Mouse (Mus musculus): Measurements from ENCODE around the gene Cyth1. TPM values are rescaled to one million over a fixed set of nuclear protein-coding genes. Genes with fewer than 3 reads are reported as not detected.

Gene Cyth1
- 1.8 and 6.1 TPM in 2 replicates for polyA plus RNA-seq (2011; ENCODE audit: insufficient read depth, insufficient read length, low read depth, missing spikeins)

GRCm38 (mm10) chr11:118248150-118249011 is at the start of gene Cyth1:
Gene Cyth1 (minus strand): TSS chr11:118248592.
- H3K9ac ChIP-seq (ENCODE audit: low read depth, poor library complexity, severe bottlenecking): peak within 1 kb of the TSS; percentile 73
- H3K27me3 ChIP-seq (ENCODE audit: control insufficient read depth, insufficient read depth, low read length, poor library complexity, severe bottlenecking): no peaks in the 10 kb centered on the region
- H3K9me3 ChIP-seq (replicated peaks; ENCODE audit: control insufficient read depth, insufficient read depth, low read length, poor library complexity, severe bottlenecking): no peaks in the 10 kb centered on the region
- peak within 1 kb of the TSS; percentile 77 for H3K4me3 ChIP-seq (ENCODE audit: low read depth, low read length)
- H3K27ac ChIP-seq (ENCODE audit: insufficient read depth, low read length): no peak within 1 kb of the TSS
- H3K4me1 ChIP-seq (ENCODE audit: control insufficient read depth, insufficient read depth, low read length): no peaks in the 10 kb centered on the region
- no peaks in the 10 kb centered on the region for H3K36me3 ChIP-seq (ENCODE audit: control insufficient read depth, insufficient read depth, low read length, poor library complexity, severe bottlenecking)
- TF ChIP-seq POLR2A (IDR thresholded peaks at IDR 0.05; ENCODE audit: insufficient read depth, low read length) (peak; percentile 40), EP300 (IDR thresholded peaks at IDR 0.05; ENCODE audit: insufficient read depth, low read depth, low read length) (peak; percentile 19; the same call in 1 of the 2 replicates), CTCF (IDR thresholded peaks at IDR 0.05; ENCODE audit: low read depth, low read length) (no peak)

- TF ChIP-seq CTCF (IDR thresholded peaks at IDR 0.05; ENCODE audit: low read depth, low read length) (peak; percentile 48), EP300 (IDR thresholded peaks at IDR 0.05; ENCODE audit: insufficient read depth, low read depth, low read length) (no peak), POLR2A (IDR thresholded peaks at IDR 0.05; ENCODE audit: insufficient read depth, low read length) (no peak)
- no peak overlapping the region for H3K9ac ChIP-seq (ENCODE audit: low read depth, poor library complexity, severe bottlenecking)
- no peak overlapping the region for H3K27ac ChIP-seq (ENCODE audit: insufficient read depth, low read length)
These were observed 49.6 kb upstream of the Cyth1 start for GRCm38 (mm10) chr11:118297967-118298366.

GRCm38 (mm10) chr11:118295026-118295425 is 46.6 kb upstream of the Cyth1 start:
- Histone ChIP-seq H3K4me3 (ENCODE audit: low read depth, low read length) (no peak overlapping the region), H3K9me3 (replicated peaks; ENCODE audit: control insufficient read depth, insufficient read depth, low read length, poor library complexity, severe bottlenecking) (no peaks in the 10 kb centered on the region), H3K36me3 (ENCODE audit: control insufficient read depth, insufficient read depth, low read length, poor library complexity, severe bottlenecking) (no peaks in the 10 kb centered on the region), H3K27ac (ENCODE audit: insufficient read depth, low read length) (no peak overlapping the region), H3K4me1 (ENCODE audit: control insufficient read depth, insufficient read depth, low read length) (no peaks in the 10 kb centered on the region), H3K9ac (ENCODE audit: low read depth, poor library complexity, severe bottlenecking) (no peak overlapping the region), H3K27me3 (ENCODE audit: control insufficient read depth, insufficient read depth, low read length, poor library complexity, severe bottlenecking) (no peaks in the 10 kb centered on the region)
- TF ChIP-seq POLR2A (IDR thresholded peaks at IDR 0.05; ENCODE audit: insufficient read depth, low read length) (no peak), CTCF (IDR thresholded peaks at IDR 0.05; ENCODE audit: low read depth, low read length) (no peak), EP300 (IDR thresholded peaks at IDR 0.05; ENCODE audit: insufficient read depth, low read depth, low read length) (no peak)

More at GRCm38 (mm10) chr11:118297967-118298366, 49.6 kb upstream of the Cyth1 start:
- Histone ChIP-seq H3K4me3 (ENCODE audit: low read depth, low read length) (no peak overlapping the region), H3K36me3 (ENCODE audit: control insufficient read depth, insufficient read depth, low read length, poor library complexity, severe bottlenecking) (no peaks in the 10 kb centered on the region), H3K9me3 (replicated peaks; ENCODE audit: control insufficient read depth, insufficient read depth, low read length, poor library complexity, severe bottlenecking) (no peaks in the 10 kb centered on the region), H3K27me3 (ENCODE audit: control insufficient read depth, insufficient read depth, low read length, poor library complexity, severe bottlenecking) (no peaks in the 10 kb centered on the region), H3K4me1 (ENCODE audit: control insufficient read depth, insufficient read depth, low read length) (no peaks in the 10 kb centered on the region)

- Histone ChIP-seq H3K36me3 (ENCODE audit: control insufficient read depth, insufficient read depth, low read length, poor library complexity, severe bottlenecking) (peaks cover under 1% of the 10 kb centered on the region; the same call in 1 of the 2 replicates), H3K4me3 (ENCODE audit: low read depth, low read length) (no peak overlapping the region), H3K9me3 (replicated peaks; ENCODE audit: control insufficient read depth, insufficient read depth, low read length, poor library complexity, severe bottlenecking) (no peaks in the 10 kb centered on the region), H3K27me3 (ENCODE audit: control insufficient read depth, insufficient read depth, low read length, poor library complexity, severe bottlenecking) (no peaks in the 10 kb centered on the region), H3K4me1 (ENCODE audit: control insufficient read depth, insufficient read depth, low read length) (no peaks in the 10 kb centered on the region), H3K9ac (ENCODE audit: low read depth, poor library complexity, severe bottlenecking) (no peak overlapping the region), H3K27ac (ENCODE audit: insufficient read depth, low read length) (no peak overlapping the region)
- TF ChIP-seq EP300 (IDR thresholded peaks at IDR 0.05; ENCODE audit: insufficient read depth, low read depth, low read length) (no peak), POLR2A (IDR thresholded peaks at IDR 0.05; ENCODE audit: insufficient read depth, low read length) (no peak), CTCF (IDR thresholded peaks at IDR 0.05; ENCODE audit: low read depth, low read length) (no peak)
These were observed 44.3 kb upstream of the Cyth1 start for GRCm38 (mm10) chr11:118292671-118293070.

- no peaks in the 10 kb centered on the region for H3K9me3 ChIP-seq (replicated peaks; ENCODE audit: control insufficient read depth, insufficient read depth, low read length, poor library complexity, severe bottlenecking)
- H3K9ac ChIP-seq (ENCODE audit: low read depth, poor library complexity, severe bottlenecking): peak within 1 kb of the TSS; percentile 76
- H3K36me3 ChIP-seq (ENCODE audit: control insufficient read depth, insufficient read depth, low read length, poor library complexity, severe bottlenecking): peaks cover 21% of the 10 kb centered on the region
- H3K4me1 ChIP-seq (ENCODE audit: control insufficient read depth, insufficient read depth, low read length): no peaks in the 10 kb centered on the region
- peak; percentile 22; the same call in 1 of the 2 replicates for TF ChIP-seq EP300 (IDR thresholded peaks at IDR 0.05; ENCODE audit: insufficient read depth, low read depth, low read length)
- peak; percentile 92 for TF ChIP-seq POLR2A (IDR thresholded peaks at IDR 0.05; ENCODE audit: insufficient read depth, low read length)
- no peak for TF ChIP-seq CTCF (IDR thresholded peaks at IDR 0.05; ENCODE audit: low read depth, low read length)
- peak within 1 kb of the TSS; percentile 90 for H3K4me3 ChIP-seq (ENCODE audit: low read depth, low read length)
- H3K27ac ChIP-seq (ENCODE audit: insufficient read depth, low read length): peak within 1 kb of the TSS; percentile 29; the same call in 1 of the 2 replicates
- H3K27me3 ChIP-seq (ENCODE audit: control insufficient read depth, insufficient read depth, low read length, poor library complexity, severe bottlenecking): no peaks in the 10 kb centered on the region
These were observed 41.9 kb upstream of the Cyth1 start, which contains the start of gene Usp36 for GRCm38 (mm10) chr11:118289999-118290889. Gene Usp36 (minus strand): TSS chr11:118290244.

Measured in ES-Bruce4 (cell line).